Mouse (Mus musculus) gastrocnemius, postnatal 10 days (tissue): ENCODE results near the gene Ccdc180. TPM values are rescaled to one million over a fixed set of nuclear protein-coding genes. Genes with fewer than 3 reads are reported as not detected.

Experiments used
- DNase-seq: peaks from one replicate; pipeline ENCODE4 v3.0.0; 2021; ENCODE audit warnings: mixed read lengths
- total RNA-seq, 2 experiments: library from RNA; stranded (reverse); gene quantifications; 2 replicates each; pipeline ENCODE4 v1.2.3; 2021

The Ccdc180 gene
- total RNA-seq, 2 experiments from 2014 or later = not detected

- no peak for DNase-seq
Observed at GRCm38 (mm10) chr4:45911256-45911655, 21.2 kb downstream of the Ccdc180 start.

GRCm38 (mm10) chr4:45911876-45912275, 21.8 kb downstream of the Ccdc180 start:
- DNase-seq = no peak

- DNase-seq = no peak
Observed at GRCm38 (mm10) chr4:45917091-45917490, 27.0 kb downstream of the Ccdc180 start.

- DNase-seq = no peak
Observed at GRCm38 (mm10) chr4:45921663-45922435, 31.7 kb downstream of the Ccdc180 start.

- DNase-seq = no peak
Observed at GRCm38 (mm10) chr4:45924011-45924410, 33.9 kb downstream of the Ccdc180 start.

GRCm38 (mm10) chr4:45928561-45928960, 38.5 kb downstream of the Ccdc180 start:
- no peak for DNase-seq

GRCm38 (mm10) chr4:45941628-45942044, 51.5 kb downstream of the Ccdc180 start:
- peak; percentile 65 for DNase-seq

GRCm38 (mm10) chr4:45947729-45948128, 57.6 kb downstream of the Ccdc180 start:
- no peak for DNase-seq

- DNase-seq = no peak
Observed at GRCm38 (mm10) chr4:45949109-45949848, 59.2 kb downstream of the Ccdc180 start.

- DNase-seq = no peak
Observed at GRCm38 (mm10) chr4:45951830-45952229, 61.7 kb downstream of the Ccdc180 start.

- no peak for DNase-seq
Observed at GRCm38 (mm10) chr4:45953025-45953919, 63.2 kb downstream of the Ccdc180 start.

- no peak for DNase-seq
Observed at GRCm38 (mm10) chr4:45955235-45955634, 65.1 kb downstream of the Ccdc180 start.

GRCm38 (mm10) chr4:45956131-45956530, 66.0 kb downstream of the Ccdc180 start:
- DNase-seq = no peak

GRCm38 (mm10) chr4:45956706-45957105, 66.6 kb downstream of the Ccdc180 start:
- no peak for DNase-seq

- DNase-seq = no peak
Observed at GRCm38 (mm10) chr4:45964771-45965439, 74.8 kb downstream of the Ccdc180 start, which contains the start of gene Tdrd7. Gene Tdrd7 (plus strand): TSS chr4:45965334.

- peak; percentile 38 for DNase-seq
Observed at GRCm38 (mm10) chr4:45965737-45966447, 75.8 kb downstream of the Ccdc180 start.

- no peak for DNase-seq
Observed at GRCm38 (mm10) chr4:45966716-45967115, 76.6 kb downstream of the Ccdc180 start.

GRCm38 (mm10) chr4:45967479-45968341, 77.6 kb downstream of the Ccdc180 start:
- no peak for DNase-seq

- no peak for DNase-seq
Observed at GRCm38 (mm10) chr4:45969051-45969450, 78.9 kb downstream of the Ccdc180 start.

GRCm38 (mm10) chr4:45970048-45970560, 80.0 kb downstream of the Ccdc180 start:
- DNase-seq = no peak
